Mouse (Mus musculus): ENCODE data around the gene Trim2.

Gene Trim2

GRCm38 (mm10) chr3:84228203-84228870 is 78.3 kb downstream of the Trim2 start:
- POLR2A ChIA-PET: interaction anchor here (0.6 to 1.3 kb wide), 18 partner anchors 10 to 584 kb away, joined by 3 to 7 read pairs (median 3); no protein-coding TSS in a partner anchor

GRCm38 (mm10) chr3:84227628-84228027 is 79.0 kb downstream of the Trim2 start:
- POLR2A ChIA-PET: interaction anchor here in 1 of 4 experiments (0.8 to 1.2 kb wide), 4 partner anchors 20 to 585 kb away, joined by 3 to 4 read pairs (median 4); no protein-coding TSS in a partner anchor
- CTCF ChIA-PET: interaction anchor here in 3 of 4 experiments (0.8 to 1.3 kb wide), 4 partner anchors 9 to 154 kb away, joined by 3 to 4 read pairs (median 3); no protein-coding TSS in a partner anchor

More at GRCm38 (mm10) chr3:84228203-84228870, 78.3 kb downstream of the Trim2 start:
- CTCF ChIA-PET: interaction anchor here (0.6 to 1.5 kb wide), 12 partner anchors 10 to 160 kb away, joined by 3 to 6 read pairs (median 4); no protein-coding TSS in a partner anchor

- ChIA-PET CTCF (interaction anchor here in 3 of 4 experiments (0.5 to 2.4 kb wide), 28 partner anchors 8 to 432 kb away, joined by 3 to 11 read pairs (median 4); no protein-coding TSS in a partner anchor), POLR2A (interaction anchor here in 2 of 4 experiments (0.6 to 1.9 kb wide), 10 partner anchors 10 to 184 kb away, joined by 3 to 5 read pairs (median 3); partner anchors contain the start of gene Mnd1 (in 1 of the 2))
These were observed 81.7 kb downstream of the Trim2 start for GRCm38 (mm10) chr3:84224982-84225381.

- POLR2A ChIA-PET: interaction anchor here in 2 of 4 experiments (1.0 to 2.2 kb wide), 7 partner anchors 13 to 39 kb away, joined by 3 to 8 read pairs (median 4); no protein-coding TSS in a partner anchor
- CTCF ChIA-PET: interaction anchor here in 2 of 4 experiments (1.0 to 1.6 kb wide), 4 partner anchors 11 to 92 kb away, joined by 3 to 5 read pairs (median 4); no protein-coding TSS in a partner anchor
These were observed 85.9 kb downstream of the Trim2 start for GRCm38 (mm10) chr3:84220748-84221147.

GRCm38 (mm10) chr3:84220326-84220725 is 86.4 kb downstream of the Trim2 start:
- POLR2A ChIA-PET: interaction anchor here in 2 of 4 experiments (1.3 to 2.2 kb wide), 6 partner anchors 13 to 39 kb away, joined by 3 to 8 read pairs (median 4); no protein-coding TSS in a partner anchor

GRCm38 (mm10) chr3:84219720-84220273 is 86.9 kb downstream of the Trim2 start:
- ChIA-PET POLR2A (interaction anchor here in 3 of 4 experiments (0.7 to 2.2 kb wide), 5 partner anchors 10 to 38 kb away, joined by 3 to 8 read pairs (median 5); no protein-coding TSS in a partner anchor), CTCF (interaction anchor here in 3 of 4 experiments (0.8 to 1.6 kb wide), 5 partner anchors 10 to 248 kb away, joined by 4 to 5 read pairs (median 4); no protein-coding TSS in a partner anchor)

More at GRCm38 (mm10) chr3:84220326-84220725, 86.4 kb downstream of the Trim2 start:
- CTCF ChIA-PET: interaction anchor here in 3 of 4 experiments (0.8 to 1.6 kb wide), 6 partner anchors 10 to 248 kb away, joined by 3 to 5 read pairs (median 4); no protein-coding TSS in a partner anchor

- POLR2A ChIA-PET: interaction anchor here in 3 of 4 experiments (0.7 to 2.2 kb wide), 5 partner anchors 10 to 38 kb away, joined by 3 to 8 read pairs (median 5); no protein-coding TSS in a partner anchor
These were observed 87.4 kb downstream of the Trim2 start for GRCm38 (mm10) chr3:84219166-84219710.

GRCm38 (mm10) chr3:84218498-84218897 is 88.2 kb downstream of the Trim2 start:
- ChIA-PET POLR2A (interaction anchor here in 3 of 4 experiments (0.6 to 2.4 kb wide), 6 partner anchors 10 to 52 kb away, joined by 3 to 6 read pairs (median 3); no protein-coding TSS in a partner anchor), CTCF (interaction anchor here in 2 of 4 experiments (0.9 to 1.4 kb wide), 4 partner anchors 10 to 27 kb away, joined by 3 to 4 read pairs (median 4); no protein-coding TSS in a partner anchor)

More at GRCm38 (mm10) chr3:84219166-84219710, 87.4 kb downstream of the Trim2 start:
- CTCF ChIA-PET: interaction anchor here in 3 of 4 experiments (0.8 to 1.6 kb wide), 3 partner anchors 9 to 249 kb away, joined by 4 to 5 read pairs (median 4); no protein-coding TSS in a partner anchor

GRCm38 (mm10) chr3:84217961-84218351 is 88.7 kb downstream of the Trim2 start:
- CTCF ChIA-PET: interaction anchor here in 3 of 4 experiments (0.5 to 1.4 kb wide), 6 partner anchors 10 to 42 kb away, joined by 3 to 5 read pairs (median 4); no protein-coding TSS in a partner anchor
- POLR2A ChIA-PET: interaction anchor here in 3 of 4 experiments (0.6 to 2.4 kb wide), 8 partner anchors 9 to 365 kb away, joined by 3 to 6 read pairs (median 3); partner anchors contain the start of gene Arfip1 (in 1 of the 3)

- POLR2A ChIA-PET: interaction anchor here in 2 of 4 experiments (0.6 to 2.4 kb wide), 9 partner anchors 9 to 1790 kb away, joined by 3 to 6 read pairs (median 3); partner anchors contain the start of gene Arfip1 (in 1 of the 2)
- CTCF ChIA-PET: interaction anchor here (0.5 to 1.4 kb wide), 7 partner anchors 8 to 42 kb away, joined by 3 to 5 read pairs (median 4); no protein-coding TSS in a partner anchor
These were observed 89.3 kb downstream of the Trim2 start for GRCm38 (mm10) chr3:84217118-84217960.

- POLR2A ChIA-PET: interaction anchor here in 1 of 4 experiments (0.6 kb wide), 1 partner anchor 40 kb away, joined by 3 read pairs; no protein-coding TSS in a partner anchor
- CTCF ChIA-PET: interaction anchor here in 2 of 4 experiments (0.6 to 1.2 kb wide), 3 partner anchors 9 to 258 kb away, joined by 3 to 4 read pairs (median 3); no protein-coding TSS in a partner anchor
These were observed 90.8 kb downstream of the Trim2 start for GRCm38 (mm10) chr3:84215743-84216360.

GRCm38 (mm10) chr3:84215253-84215652 is 91.4 kb downstream of the Trim2 start:
- POLR2A ChIA-PET: interaction anchor here in 1 of 4 experiments (1.4 to 1.7 kb wide), 2 partner anchors 10 kb away, joined by 3 to 4 read pairs; no protein-coding TSS in a partner anchor
- CTCF ChIA-PET: no interaction called here

GRCm38 (mm10) chr3:84214501-84214900 is 92.2 kb downstream of the Trim2 start:
- POLR2A ChIA-PET: interaction anchor here in 2 of 4 experiments (0.5 to 1.7 kb wide), 4 partner anchors 9 to 121 kb away, joined by 3 to 4 read pairs (median 3); no protein-coding TSS in a partner anchor

GRCm38 (mm10) chr3:84211340-84211875 is 95.3 kb downstream of the Trim2 start:
- ChIA-PET POLR2A (interaction anchor here in 2 of 4 experiments (0.9 to 1.4 kb wide), 3 partner anchors 24 to 53 kb away, joined by 3 read pairs; no protein-coding TSS in a partner anchor), CTCF (interaction anchor here in 2 of 4 experiments (0.7 to 1.3 kb wide), 1 partner anchor 14 kb away, joined by 3 to 6 read pairs; no protein-coding TSS in a partner anchor)

More at GRCm38 (mm10) chr3:84214501-84214900, 92.2 kb downstream of the Trim2 start:
- CTCF ChIA-PET: no interaction called here

- ChIA-PET CTCF (interaction anchor here in 2 of 4 experiments (0.7 to 1.5 kb wide), 2 partner anchors 11 to 168 kb away, joined by 5 read pairs; no protein-coding TSS in a partner anchor), POLR2A (interaction anchor here in 2 of 4 experiments (0.8 to 2.8 kb wide), 6 partner anchors 9 to 28 kb away, joined by 3 to 10 read pairs (median 4); no protein-coding TSS in a partner anchor)
These were observed 97.7 kb downstream of the Trim2 start for GRCm38 (mm10) chr3:84208917-84209513.
